Mouse (Mus musculus) brain, adult 2 months (tissue): ENCODE measurements at regions not wholly inside any gene's neighbourhood (a gene's known extent, or its start where the extent isn't known, plus 50 kb on each side); places are given as distances from the start of the nearest gene placed in this dataset.
"Not testable (repeated sequence)": the region's sequence is repeated elsewhere in the genome, so short reads cannot be mapped to it uniquely, and the experiment has no call there.

Source experiments
- DNase-seq: peaks from one replicate; pipeline ENCODE4 v3.0.0; 2011; ENCODE audit warnings: low read depth, low spot score

DNA sequence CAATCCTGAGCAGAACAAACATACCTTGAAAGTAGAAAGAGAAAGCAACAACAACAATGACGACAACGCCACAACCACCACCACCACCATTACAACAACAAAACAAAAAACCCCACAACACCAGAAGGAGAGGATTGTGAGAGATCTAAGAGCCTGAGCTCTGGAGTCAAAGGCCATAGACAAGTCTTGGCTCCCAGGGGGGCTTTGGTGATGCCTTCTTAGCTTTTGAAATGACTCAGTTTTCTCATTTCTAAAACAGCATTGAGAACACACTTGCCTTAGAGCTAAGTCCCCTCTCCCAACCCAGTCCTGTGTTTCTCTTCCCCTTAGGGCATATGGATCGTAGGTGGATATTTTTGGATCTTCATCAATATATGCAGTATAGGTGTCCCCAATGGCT, 112.2 kb downstream of the Kif20b start:
- no peak for DNase-seq

DNA sequence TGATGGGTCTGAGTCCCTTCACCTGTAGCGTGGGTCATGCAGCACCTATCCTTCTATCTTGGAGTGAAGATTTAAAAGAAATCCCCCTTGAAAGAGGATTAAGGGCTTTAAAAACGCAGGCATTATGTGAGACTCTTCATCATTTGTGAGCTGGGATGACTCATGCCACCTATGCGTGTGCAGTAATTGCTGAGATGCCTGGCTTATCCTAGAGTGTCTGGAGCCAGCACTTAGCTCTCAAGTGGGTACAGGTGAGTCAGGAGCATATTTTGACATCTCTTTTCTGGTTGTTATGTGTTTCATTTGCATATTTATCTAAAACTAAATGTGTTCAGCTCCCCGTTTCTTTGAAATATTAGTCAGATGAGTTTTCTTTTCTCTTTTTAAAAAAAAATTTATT, 123.4 kb downstream of the Kif20b start:
- peak; percentile 55 for DNase-seq

DNA sequence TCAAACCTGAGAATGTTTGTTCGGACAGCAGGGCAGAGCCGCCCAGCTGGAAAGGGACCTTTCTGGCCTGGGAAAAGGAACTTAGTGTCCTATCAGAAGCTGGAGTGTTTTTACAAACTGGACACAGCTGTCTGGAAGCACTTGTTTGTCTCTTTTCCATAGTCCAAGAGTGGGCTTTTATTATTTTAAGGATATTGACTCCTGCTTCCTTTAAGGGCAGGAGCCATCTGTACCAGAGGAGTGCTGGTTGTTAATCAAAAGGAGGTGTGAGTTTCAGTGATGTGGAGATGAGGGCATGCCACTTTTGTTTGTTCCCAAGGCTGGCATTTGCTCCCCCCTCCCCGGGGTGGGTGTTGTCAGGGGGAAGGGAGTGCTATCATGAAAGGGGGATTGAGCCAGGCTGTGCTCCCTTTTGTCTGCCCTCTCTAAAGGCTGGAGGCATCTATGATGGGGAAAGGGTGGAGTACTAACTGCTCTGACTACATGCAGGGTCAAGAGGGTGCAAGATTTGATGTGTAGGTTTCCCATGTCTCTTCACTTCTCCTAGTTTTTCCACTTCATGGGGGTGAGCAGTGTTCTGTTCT, 144.3 kb downstream of the Kif20b start:
- DNase-seq, result no peak

DNA sequence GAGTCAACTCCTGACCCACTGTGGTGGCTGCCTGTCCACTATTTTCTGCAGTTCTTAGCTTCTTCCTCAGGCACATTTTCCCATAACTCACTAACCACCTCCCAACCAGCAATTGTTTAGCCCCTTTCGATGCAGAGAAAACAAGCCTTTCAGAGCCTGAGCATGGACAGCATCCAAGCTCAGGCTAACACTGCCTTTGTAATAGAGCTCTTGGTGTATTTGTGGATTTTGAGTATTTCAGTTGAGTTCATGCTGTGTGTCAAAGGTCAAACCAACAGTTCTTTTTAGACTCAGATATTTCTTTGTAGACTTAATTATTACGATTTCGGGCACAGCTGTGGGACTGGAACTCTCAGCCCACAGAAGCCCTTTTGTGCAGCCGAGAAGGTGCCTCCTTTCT, 159.0 kb downstream of the Kif20b start:
- DNase-seq, result no peak

DNA sequence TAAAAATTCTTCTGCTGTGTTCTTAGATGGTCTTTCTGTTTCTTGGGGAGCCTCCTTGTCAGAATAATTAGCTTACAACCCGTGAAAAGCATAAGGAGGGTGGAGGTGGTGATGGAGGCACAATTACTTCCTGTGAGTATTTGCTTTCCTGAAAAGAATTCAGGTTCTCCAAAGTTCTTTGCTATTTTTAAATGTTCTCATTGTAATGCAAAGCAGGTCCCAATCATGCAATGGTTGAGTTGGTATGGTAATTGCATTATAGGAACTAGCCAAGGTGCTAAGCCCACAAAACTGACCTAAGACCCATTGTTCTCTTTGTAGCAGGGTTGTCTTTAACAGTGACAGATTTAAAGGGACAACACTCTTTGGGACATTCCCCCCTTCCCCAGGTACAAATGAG, 179.1 kb downstream of the Kif20b start:
- no peak for DNase-seq

DNA sequence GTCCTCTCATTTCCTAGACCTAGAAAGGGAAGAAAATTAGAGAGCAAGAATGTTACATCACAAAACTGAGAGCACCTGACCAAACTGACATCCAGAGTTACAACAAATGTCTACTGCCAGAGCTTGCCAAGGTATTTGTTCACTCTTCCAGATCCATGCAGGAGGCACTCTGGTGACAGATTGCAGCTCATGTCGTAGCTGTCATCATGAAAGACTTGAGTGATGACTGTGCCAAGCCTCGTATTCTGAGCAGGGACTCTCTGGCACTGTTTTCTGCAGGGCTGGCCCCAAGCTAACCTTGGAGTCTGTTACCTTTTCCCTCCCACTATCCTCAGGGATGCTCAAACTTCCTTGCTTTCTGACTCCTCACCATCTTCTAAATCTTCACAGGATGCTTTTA, 192.2 kb downstream of the Kif20b start:
- peak; percentile 31 for DNase-seq

DNA sequence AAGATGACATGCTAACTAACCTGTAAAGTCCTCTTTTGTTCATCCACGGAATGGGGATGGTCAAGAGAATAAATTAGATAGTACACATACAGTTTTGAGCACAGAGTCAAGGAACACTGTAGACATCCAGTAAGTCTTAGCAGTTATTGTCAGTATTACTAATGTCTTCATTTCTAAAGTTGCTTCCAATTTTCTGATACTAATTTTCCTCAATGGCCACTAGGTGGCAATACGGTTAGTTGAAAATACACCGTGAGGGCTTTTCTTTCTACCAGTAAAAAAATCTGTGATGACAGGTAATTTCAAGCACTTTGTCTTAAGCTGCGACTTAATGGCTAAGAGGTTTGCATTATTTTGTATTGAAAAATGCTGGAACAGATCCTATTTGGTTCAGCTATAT, 203.1 kb downstream of the Kif20b start:
- DNase-seq, result no peak

DNA sequence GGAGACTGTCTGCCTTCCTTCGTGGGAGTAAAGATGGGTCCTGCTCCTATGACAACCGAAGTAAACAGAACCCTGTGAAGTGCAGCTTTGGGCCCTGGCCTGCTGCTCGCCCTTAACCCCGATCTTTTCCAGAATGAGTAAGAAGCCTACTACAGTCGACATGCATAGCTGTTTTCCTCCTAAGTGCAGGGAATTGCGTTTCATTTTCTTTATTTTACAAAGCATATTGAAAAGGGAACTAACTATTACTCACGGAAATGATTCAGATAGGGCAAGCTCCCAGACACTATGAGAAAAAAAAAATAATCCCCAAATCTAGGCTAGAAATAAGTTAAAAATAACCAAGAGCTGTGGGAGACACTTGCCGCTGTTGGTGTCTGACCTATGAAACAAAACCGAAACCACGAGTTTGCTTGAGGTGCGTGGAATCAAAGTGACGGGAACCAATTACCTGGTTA, 204.5 kb downstream of the Kif20b start:
- DNase-seq, result peak; percentile 34

DNA sequence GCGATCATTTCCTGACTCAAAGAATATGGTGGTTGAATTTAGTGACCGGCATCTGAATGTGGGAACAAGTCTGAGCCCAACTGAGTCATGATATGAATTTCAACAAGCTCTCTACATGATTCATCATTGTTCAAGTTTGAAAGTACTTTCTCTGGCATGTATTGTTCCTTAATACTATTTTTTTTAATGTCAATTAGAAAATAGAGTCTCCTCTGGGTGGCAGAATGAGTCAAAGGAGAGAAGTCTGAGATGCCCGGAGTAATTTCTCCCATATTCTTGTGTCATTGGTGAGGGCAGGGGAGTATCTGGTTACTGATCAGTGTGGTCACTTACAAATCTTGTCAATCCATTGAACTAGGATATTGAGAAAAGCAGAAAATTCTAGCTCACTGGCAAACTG, 205.9 kb downstream of the Kif20b start:
- DNase-seq, result peak; percentile 14

DNA sequence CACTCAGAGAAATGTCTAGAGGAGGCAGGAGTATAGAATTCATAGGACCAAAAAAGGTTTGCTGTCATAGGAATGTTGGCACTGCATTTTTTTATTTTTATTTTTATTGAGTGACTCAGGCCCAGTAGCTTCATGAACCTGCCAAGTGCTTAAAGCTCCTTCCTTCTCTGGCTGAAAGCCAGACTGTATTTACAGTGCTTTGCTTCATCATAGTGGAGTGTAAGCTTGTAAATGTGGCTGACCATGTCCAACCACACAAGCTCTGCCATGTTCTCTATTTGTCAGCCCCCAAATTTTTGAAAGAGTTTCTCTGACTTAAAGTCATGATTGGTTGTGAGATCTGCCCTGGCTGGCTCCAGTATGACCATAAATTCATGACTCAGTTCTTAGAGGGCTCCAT, 221.0 kb downstream of the Kif20b start:
- peak; percentile 11 for DNase-seq

DNA sequence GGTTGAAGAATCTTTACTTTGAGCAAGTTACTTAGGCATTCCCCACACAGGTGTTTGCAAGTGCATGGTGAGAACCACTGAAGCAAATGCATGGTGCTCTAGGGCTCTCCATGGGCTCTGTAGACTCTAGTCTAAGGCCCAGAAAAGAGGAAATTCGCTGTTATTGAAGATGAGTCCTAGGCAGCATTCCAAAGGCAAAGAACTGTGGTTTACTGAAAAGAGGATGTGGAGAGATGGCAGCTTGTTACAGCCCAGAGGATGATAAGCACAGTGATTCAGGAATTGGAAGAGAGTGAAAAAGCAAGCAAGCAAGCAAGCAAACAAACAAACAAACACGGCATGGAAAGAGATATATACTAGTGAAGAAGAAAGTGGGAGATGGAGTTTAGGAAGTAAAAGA, 221.6 kb downstream of the Kif20b start:
- no peak for DNase-seq

DNA sequence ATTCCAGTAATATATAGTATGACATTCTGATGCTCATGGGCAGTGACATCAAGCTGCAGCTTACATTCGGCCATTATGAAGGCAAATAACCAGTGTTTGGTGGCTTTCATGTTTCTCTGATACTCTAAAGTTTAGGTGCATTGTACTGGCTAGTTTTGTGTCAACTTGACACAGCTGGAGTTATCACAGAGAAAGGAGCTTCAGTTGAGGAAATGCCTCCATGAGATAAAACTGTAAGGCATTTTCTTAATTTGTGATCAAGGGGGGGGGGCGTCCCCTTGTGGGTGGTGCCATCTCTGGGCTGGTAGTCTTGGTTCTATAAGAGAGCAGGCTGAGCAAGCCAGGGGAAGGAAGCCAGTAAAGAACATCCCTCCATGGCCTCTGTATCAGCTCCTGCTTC, 227.3 kb downstream of the Kif20b start:
- not testable (repeated sequence) for DNase-seq

DNA sequence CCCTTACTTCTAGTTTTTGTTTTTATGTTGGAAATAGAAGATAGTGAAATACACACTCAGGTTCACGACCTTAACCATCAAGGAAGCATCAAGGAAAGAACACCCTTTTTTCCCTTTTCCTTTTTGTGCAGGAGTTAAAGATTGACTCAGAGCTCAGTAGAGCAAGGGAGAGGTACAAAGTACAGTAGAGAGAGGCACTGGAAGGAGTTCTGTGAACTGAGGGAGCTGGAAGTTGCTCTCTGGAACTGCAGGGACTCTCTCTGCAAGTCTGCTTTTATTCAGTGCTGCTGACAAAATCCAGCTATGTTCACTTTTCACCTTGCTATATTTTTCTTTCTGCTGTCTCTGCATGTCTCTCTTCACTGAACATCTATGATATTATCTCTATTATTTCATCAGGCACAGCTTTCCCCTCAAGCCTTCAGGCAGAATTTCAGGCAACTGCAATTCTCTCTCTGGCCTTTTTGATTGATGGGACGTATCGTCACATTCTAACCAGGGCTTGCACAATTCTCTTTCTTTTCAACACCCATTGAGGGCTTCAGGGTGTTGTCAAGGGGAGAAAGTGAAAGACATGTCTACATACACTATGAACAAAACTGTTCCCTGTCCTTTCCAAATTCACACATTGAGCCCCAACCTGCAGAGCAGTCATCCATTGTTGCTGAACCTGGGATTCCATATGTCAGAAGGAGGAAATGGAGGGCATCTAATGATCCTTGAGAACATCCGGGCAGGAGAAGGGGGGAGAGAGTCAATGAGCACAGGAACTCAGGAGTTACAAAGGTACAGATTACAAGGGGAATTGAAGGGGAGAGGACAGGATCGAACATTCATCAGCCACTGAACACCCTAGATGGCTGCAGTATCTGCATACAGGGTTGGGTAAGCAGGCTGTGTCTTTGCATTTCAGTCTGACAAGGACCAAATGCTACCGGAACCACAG, 228.9 kb downstream of the Kif20b start:
- no peak for DNase-seq

DNA sequence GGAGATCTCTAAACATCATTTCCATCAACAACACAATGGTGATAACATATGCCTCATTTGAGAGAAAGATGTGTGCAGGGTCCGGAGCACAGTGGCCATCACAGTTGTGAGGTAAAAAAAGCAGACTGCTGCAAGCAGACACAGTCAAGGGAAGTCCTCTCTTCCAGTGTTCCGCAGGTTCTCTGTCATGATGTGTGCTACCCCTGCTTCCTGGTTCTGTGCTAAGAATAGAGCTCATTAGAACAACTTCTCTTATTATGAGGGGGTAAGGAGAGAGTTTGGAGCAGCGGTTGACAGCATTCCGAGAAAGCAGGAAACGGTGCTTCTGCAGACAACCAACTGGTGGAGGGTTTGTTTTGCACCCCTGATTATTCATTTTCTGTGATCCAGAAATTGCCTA, 229.7 kb downstream of the Kif20b start:
- DNase-seq, result no peak

DNA sequence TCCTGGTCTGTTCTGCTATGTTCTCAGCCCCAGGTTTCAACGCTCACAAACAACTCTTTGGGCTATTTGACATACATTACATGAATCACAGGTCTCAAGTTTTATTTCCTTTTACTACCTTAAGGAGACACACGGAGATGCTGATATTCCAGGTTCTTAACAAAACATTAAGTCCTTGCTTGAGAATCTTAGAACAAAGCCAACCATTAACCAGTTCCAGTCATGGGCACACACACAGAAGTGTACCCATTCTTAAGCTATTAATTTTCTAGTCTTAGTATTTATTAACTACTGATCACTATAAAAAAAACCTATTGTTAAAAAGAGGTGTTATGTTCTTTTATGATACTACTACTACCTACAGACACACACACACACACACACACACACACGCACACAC, 235.7 kb downstream of the Kif20b start:
- DNase-seq, result no peak

DNA sequence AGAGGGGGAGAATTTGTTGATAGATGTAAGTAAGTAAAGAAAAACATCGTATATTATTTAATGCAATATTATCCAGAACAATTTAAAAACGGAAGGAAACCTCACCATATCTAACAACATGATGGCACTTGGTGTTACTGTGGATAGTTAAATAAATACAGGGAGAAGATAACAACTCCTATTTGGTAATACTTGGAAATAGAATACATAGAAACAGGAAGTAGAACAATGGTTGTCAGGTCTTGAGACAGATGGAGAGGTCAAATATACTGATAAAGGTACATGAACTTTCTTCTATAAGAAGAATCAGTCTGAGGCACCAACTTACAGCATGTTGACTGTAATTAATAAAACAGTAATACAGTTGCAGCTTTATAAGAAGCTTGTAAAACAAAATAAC, 242.6 kb downstream of the Kif20b start:
- no peak for DNase-seq

DNA sequence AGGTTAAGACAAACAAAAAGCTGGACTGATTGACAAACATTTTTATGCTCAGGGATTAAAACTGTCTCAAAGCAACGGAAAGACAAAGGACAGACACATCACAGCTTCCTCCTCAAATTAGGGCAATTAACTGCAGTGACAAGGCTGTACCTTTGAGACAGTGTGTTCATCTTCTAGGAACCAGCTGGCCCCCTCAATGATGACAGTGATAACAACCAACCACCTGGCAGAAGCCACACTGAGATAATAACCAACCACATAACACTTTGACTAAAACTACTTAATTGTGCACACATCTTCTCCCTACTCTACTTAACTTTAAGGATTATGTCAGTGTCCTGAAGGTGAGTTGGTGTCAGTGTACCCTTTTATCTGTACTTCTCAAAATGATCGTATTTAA, 248.4 kb downstream of the Kif20b start:
- no peak for DNase-seq

DNA sequence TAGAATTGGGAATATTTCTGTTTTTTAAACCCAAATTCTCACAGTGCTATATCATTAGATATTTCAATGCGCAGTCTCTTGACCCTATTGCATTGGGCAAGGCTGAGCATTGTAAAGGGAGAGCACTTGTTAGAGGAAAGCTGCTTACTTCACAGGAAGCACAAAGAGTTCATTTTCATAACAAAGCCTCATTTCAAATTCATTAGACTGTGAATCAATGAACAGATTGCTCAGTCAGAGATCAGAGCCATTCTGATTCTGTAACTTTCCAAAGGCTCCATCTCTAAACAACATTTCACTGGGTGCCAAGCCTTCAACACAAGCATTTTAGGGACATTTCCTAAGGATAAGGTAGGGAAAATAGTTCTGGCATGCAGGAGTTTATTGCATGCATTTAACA, 257.9 kb downstream of the Kif20b start:
- DNase-seq, result no peak

DNA sequence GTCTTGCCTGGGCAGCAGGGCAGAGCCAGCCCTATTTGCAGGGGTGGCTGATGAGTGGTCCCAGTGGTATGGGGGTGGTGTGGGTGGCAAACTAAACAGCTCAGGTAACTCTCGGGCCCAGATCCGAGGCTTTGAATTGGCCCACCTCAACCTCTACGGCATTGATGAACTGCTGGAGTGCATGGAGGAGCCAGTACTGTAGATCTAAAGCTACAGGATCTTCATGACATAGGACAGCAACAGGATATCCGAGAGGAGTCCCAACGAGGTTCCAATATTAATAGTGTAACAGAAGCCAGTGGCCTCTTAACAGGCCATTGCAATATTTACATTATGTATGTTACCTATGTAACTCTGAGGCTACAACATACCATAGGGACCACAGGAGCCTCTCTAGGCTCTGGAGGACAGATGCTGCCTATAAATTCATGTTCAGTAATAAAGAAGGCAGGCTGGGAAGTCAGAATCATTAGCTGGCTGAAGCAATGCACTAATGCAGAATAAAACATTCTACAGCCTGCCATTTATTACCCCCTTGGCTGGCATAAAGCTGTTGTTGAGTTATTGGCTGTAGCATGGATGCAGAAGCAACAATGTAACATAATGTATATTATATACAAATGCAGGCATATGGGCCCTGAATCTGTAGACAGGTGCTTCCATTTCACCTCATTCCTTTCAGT, 283.5 kb downstream of the Kif20b start:
- no peak for DNase-seq

DNA sequence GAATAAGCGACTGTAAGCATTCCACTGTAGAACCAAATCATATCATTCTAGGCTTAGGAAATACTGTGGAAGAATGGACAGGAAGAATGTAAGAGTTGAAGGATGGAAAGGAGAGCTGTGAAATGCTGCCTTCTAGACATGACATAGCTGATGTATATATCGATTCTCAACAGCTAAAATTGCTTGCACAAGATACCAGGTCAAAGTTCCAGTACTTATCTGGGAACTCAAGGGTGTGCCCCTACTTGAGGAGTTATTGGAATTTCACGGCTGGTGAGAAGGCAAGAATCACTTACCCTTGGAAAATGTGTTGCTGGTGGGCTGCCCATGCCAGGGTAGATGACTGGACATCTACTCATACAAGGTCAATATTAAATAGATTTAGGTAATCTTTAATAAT, 322.0 kb downstream of the Kif20b start:
- no peak for DNase-seq

DNA sequence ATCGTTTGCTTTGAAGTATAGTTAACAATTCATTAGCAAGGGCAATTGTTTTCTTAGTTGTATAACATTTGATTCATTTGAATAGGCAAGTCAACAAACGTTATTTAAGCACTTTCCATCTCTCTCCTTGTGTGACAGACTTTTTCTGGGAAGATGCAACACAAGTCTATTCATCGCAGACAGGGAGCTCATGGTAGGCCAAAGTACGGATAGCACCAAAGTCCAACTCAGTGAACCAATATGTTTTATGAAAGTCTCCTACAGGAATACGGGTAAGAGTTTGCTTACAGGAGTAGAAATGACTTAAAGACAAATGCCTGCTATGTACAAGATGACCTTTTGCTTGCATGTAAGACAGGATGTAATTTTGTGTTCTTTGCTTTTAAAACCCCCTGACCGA, 325.4 kb downstream of the Kif20b start:
- no peak for DNase-seq

DNA sequence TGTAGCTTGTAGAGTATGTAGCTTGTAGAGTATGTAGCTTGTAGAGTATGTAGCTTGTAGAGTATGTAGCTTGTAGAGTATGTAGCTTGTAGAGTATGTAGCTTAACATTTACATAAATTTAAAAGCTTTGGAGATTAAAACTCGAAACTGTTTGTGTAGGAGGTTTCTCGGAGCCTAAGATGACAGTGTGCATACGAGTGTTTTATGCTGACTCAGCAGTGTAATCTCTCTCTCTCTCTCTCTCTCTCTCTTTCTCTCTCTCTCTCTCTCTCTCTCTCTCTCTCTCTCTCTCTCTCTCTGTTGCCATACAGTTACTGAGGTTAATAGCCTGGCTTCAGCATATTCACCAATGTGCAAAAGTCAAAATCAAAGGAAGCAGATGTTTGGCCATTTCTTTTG, 336.5 kb downstream of the Kif20b start:
- DNase-seq, result not testable (repeated sequence)

DNA sequence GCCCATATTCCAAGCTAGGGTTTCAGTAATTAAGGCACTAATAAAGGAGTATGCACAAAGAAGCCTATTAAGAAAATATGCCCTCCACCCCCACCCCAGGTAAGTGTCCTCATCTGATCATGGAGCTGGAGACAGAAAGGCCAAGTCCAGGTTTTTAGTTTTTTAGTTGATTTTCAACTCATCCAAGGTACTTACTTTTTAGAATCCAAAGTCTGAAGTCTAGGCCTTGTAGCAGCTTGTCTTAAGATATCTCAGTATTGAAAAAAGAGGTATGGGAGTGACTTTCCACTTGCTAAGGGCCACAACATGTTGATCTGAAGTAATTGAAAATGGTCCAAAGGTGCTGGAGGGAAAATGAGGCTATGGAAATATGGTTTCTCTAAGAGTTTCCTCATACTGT, 340.9 kb downstream of the Kif20b start:
- no peak for DNase-seq
